Mouse (Mus musculus) CD4-positive naive resting alpha-beta T cell, adult 76 days (primary cell): ENCODE results near the gene Stx8. TPM values are rescaled to one million over a fixed set of nuclear protein-coding genes. Genes with fewer than 3 reads are reported as not detected.

Experiments used
- total RNA-seq: library from RNA; stranded (reverse); gene quantifications from one replicate; pipeline ENCODE4 v1.2.4, GENCODE M21; 2023

Gene Stx8
- 23.0 TPM for total RNA-seq

DNA sequence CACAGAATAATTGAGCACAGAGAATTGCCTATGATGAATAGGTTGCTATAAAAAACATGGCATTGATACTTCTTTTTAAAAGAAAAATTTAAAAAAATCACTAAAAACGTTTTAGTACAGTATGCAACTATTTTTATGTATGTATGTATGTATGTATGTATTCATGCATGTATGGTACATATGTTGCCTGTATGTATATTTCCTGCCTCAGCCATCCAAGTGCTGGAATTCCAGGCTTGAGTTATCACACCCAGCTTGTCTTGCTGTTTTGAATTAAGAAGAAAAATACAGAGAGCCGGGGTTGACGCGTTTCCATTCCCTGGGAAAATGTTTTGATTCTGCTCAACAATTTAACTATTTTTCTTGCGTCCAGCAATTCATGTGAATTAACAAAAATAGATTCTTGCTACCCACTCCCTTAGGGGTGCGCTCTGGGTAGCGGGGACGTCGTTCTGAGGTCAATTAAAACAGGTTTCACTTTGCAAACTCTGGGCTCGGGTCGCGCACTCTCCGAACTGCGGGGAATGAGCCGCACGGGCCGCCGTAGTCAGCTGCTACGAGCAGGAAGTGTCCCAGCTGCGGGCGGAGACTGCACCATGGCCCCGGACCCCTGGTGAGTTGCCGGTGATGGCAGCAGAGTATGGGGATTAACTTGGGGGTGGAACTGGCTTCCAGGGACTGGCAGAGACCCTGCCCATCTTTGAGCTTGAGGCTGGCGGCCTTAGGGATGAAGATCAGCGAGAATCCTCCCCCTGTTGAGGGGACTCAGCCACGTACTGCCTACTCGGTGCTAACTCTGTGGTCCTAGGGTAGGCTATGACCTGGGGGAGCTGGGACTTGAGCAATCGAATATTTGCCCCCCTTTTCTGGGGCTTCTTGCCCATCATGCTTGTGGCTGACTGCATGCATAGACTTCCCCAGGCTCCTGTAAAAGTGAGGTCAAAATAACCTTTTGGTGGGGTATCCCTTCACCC, at the start of gene Stx8:
Stx8 (plus strand) TSS at position 289 of the 974 bp plus-strand sequence.

GRCm38 (mm10) chr11:67921827-67922754, 43.9 kb upstream of the Stx8 start, which contains the start of gene Usp43:
TSS of gene Usp43 (minus strand) at chr11:67922153.

GRCm38 (mm10) chr11:67965242-67965883, 630 bp upstream of the Stx8 start, which contains the start of gene Cfap52:
TSS of gene Cfap52 (minus strand) at chr11:67965651.

Other genes starting within 250 kb of the Stx8 start
- gene Glp2r, start 195.0 kb upstream of the Stx8 start, total RNA-seq = not detected
- not detected for gene Gsg1l2, start 191.6 kb upstream of the Stx8 start, total RNA-seq
- not detected for gene Dhrs7c, start 168.0 kb upstream of the Stx8 start, total RNA-seq
- not detected for gene Usp43, start 44.0 kb upstream of the Stx8 start, total RNA-seq
- not detected for gene Cfap52, start 542 bp upstream of the Stx8 start, total RNA-seq